In the genomic region with DNA sequence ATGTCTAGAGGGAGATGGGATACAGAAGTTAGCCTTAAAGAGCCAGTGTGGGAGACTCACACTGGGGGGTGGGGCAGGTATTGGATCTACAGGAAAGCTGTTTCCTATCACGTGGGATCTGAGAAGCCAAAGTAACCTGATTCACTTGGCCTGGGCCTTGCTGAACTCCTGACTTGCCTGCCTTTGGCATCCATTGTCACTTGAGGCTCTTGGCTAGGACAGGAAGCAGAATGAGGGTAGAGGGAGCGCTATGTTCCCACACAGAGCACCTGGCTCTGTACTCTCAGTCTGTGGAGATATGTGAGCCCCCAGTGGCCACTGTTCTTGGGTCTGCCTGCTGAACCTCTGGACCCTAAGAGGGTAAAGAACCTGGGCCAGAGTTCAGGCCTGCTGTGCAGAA, we compare ENCODE assay signal across 24 mouse cellular contexts. TPM values are rescaled to one million over a fixed set of nuclear protein-coding genes. Genes with fewer than 3 reads are reported as not detected.
"Had no signal": no experiment of that assay in that cellular context is flagged by ENCODE, and none has a peak within 500 bp of the region (broad histone marks: within the 10 kb centered on the region; RNA-seq: fewer than 3 reads in every experiment).

No protein-coding gene starts in this region.

- DNase-seq: kidney, adult 11 months; kidney, adult 8-10 months; kidney, postnatal 10 days; layer of hippocampus, postnatal 36 days; left cerebral cortex, postnatal 4 days; lung, adult 18-20 months; lung, postnatal 10 days; lung, postnatal 36 days; right cerebral cortex, adult 18-20 months; right cerebral cortex, postnatal 14 days; right cerebral cortex, postnatal 4 days; spleen, adult 18-20 months; thymus, postnatal 25 days had no signal

- H3K4me3 ChIP-seq: kidney, embryonic 15.5 days; left cerebral cortex, adult 2 months; liver, embryonic 15.5 days; lung, embryonic 15.5 days; megakaryocyte, embryonic 14.5 days; midbrain, embryonic 10.5 days; midbrain, embryonic 15.5 days; neural tube, embryonic 12.5 days; neural tube, embryonic 15.5 days; stomach, embryonic 15.5 days had no signal

- H3K9ac ChIP-seq: kidney, embryonic 15.5 days; liver, embryonic 15.5 days; lung, embryonic 15.5 days; midbrain, embryonic 15.5 days; neural tube, embryonic 12.5 days; neural tube, embryonic 15.5 days; stomach, embryonic 15.5 days had no signal

- ATAC-seq: midbrain, embryonic 15.5 days had no signal

- H3K4me1 ChIP-seq: midbrain, embryonic 10.5 days; midbrain, embryonic 15.5 days; neural tube, embryonic 12.5 days; neural tube, embryonic 15.5 days; stomach, embryonic 15.5 days had no signal

- H3K9me3 ChIP-seq: kidney, embryonic 15.5 days; liver, embryonic 15.5 days; lung, embryonic 15.5 days; megakaryocyte, embryonic 14.5 days; midbrain, embryonic 10.5 days; midbrain, embryonic 15.5 days; neural tube, embryonic 12.5 days; neural tube, embryonic 15.5 days; stomach, embryonic 15.5 days had no signal

- H3K27ac ChIP-seq: kidney, embryonic 15.5 days; left cerebral cortex, adult 2 months; liver, embryonic 15.5 days; lung, embryonic 15.5 days; midbrain, embryonic 10.5 days; midbrain, embryonic 15.5 days; neural tube, embryonic 12.5 days; neural tube, embryonic 15.5 days; stomach, embryonic 15.5 days had no signal

- H3K4me2 ChIP-seq: kidney, embryonic 15.5 days; liver, embryonic 11.5 days; liver, embryonic 15.5 days; lung, embryonic 15.5 days; midbrain, embryonic 15.5 days; neural tube, embryonic 12.5 days; neural tube, embryonic 15.5 days; stomach, embryonic 15.5 days had no signal

- H3K27me3 ChIP-seq: kidney, embryonic 15.5 days; liver, embryonic 15.5 days; lung, embryonic 15.5 days; megakaryocyte, embryonic 14.5 days; midbrain, embryonic 15.5 days; neural tube, embryonic 12.5 days; neural tube, embryonic 15.5 days; stomach, embryonic 15.5 days had no signal

RNA-seq across cellular contexts. Expression of a gene that starts 28.5 kb away (rescaled TPM):
- polyA plus RNA-seq: midbrain, embryonic 10.5 days had no signal
